Mouse (Mus musculus) midbrain, embryonic 12.5 days (tissue): ENCODE measurements at regions not wholly inside any gene's neighbourhood (a gene's known extent, or its start where the extent isn't known, plus 50 kb on each side); places are given as distances from the start of the nearest gene placed in this dataset.
"Not testable (repeated sequence)": the region's sequence is repeated elsewhere in the genome, so short reads cannot be mapped to it uniquely, and the experiment has no call there.

ENCODE experiments used
- ATAC-seq: fragments of 200-750 bp; cut with Nextera tagmentation; 2 replicates; pipeline ENCODE4 v1.8.0; 2017; ENCODE audit warnings: low read depth, moderate TSS enrichment, moderate library complexity; ENCODE audit not compliant: low FRiP score
- H3K27ac ChIP-seq: fragments of 300-500 bp; sonication (generic); replicated peaks from 2 replicates; pipeline ENCODE4 v1.5.1; 2016; ENCODE audit warnings: mild to moderate bottlenecking
- H3K27me3 ChIP-seq: fragments of 300-500 bp; sonication (generic); 2 replicates; pipeline ENCODE4 v1.6.1; 2016; ENCODE audit warnings: mild to moderate bottlenecking
- H3K36me3 ChIP-seq: fragments of 300-500 bp; sonication (generic); 2 replicates; pipeline ENCODE4 v1.6.1; 2016
- H3K4me1 ChIP-seq: fragments of 300-500 bp; sonication (generic); 2 replicates; pipeline ENCODE4 v1.6.1; 2016
- H3K4me2 ChIP-seq: fragments of 300-500 bp; sonication (generic); replicated peaks from 2 replicates; pipeline ENCODE4 v1.6.1; 2016; ENCODE audit warnings: mild to moderate bottlenecking, moderate library complexity
- H3K4me3 ChIP-seq: fragments of 300-500 bp; sonication (generic); 2 replicates; pipeline ENCODE4 v1.5.1; 2016; ENCODE audit warnings: mild to moderate bottlenecking
- H3K9ac ChIP-seq: fragments of 300-500 bp; sonication (generic); replicated peaks from 2 replicates; pipeline ENCODE4 v1.6.1; 2016; ENCODE audit warnings: mild to moderate bottlenecking, moderate library complexity
- H3K9me3 ChIP-seq: fragments of 300-500 bp; sonication (generic); 2 replicates; pipeline ENCODE4 v1.6.1; 2016; ENCODE audit warnings: mild to moderate bottlenecking
- WGBS: fragments of 180-500 bp; shearing (Covaris S2); methylation state at CpG from one replicate; pipeline ENCODE4 v1.1.7; 2016; 5-methylcytosine and 5-hydroxymethylcytosine counted together

DNA sequence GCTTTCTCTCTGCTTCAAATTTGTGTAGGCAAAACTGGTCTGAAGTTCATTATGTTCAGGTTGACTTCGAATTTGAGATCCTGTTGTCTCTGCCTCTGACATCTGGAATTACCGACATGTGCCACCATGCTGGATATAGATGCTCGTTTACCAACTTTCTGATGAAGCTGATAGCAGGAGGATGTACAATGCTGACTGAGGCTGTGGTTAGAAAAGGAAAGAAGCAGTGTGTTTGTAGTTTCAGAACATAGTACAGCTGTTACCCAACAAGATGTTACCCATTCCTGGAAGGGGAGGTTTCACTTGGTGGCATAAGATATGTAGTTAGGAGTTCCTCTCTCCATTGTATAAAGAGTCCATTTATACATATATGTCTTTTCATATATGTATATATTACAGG lies 730.5 kb downstream of the Dad1 start:
- not testable (repeated sequence) for ATAC-seq, H3K9ac ChIP-seq, H3K4me1 ChIP-seq, H3K4me2 ChIP-seq, H3K9me3 ChIP-seq, H3K27me3 ChIP-seq, H3K36me3 ChIP-seq, H3K4me3 ChIP-seq, H3K27ac ChIP-seq
- no CpG with 5 or more reads among the region's 3 CpGs for WGBS

DNA sequence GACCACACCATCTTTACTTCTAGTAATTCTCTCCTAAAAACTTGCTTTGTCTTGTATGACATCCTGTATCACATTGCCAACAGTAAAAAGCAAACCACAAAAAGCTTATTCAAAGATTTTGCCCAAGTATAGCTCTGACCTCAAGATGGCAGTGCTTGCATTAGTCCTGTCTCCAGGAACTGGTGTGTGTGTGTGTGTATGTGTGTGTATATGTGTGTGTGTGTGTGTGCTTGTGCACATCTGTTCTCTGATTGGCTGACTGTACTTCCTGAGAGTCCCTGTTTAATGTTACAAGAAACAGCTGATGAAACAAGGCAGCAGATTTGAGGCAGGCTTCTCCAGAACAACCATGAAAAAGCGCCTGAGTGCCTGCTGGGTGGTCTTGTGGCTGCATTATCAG lies 735.0 kb downstream of the Dad1 start:
- not testable (repeated sequence) for H3K36me3 ChIP-seq, H3K4me2 ChIP-seq, H3K4me1 ChIP-seq, H3K27me3 ChIP-seq, H3K9ac ChIP-seq, ATAC-seq, H3K27ac ChIP-seq, H3K9me3 ChIP-seq, H3K4me3 ChIP-seq
- no CpG with 5 or more reads among the region's 1 CpGs for WGBS

DNA sequence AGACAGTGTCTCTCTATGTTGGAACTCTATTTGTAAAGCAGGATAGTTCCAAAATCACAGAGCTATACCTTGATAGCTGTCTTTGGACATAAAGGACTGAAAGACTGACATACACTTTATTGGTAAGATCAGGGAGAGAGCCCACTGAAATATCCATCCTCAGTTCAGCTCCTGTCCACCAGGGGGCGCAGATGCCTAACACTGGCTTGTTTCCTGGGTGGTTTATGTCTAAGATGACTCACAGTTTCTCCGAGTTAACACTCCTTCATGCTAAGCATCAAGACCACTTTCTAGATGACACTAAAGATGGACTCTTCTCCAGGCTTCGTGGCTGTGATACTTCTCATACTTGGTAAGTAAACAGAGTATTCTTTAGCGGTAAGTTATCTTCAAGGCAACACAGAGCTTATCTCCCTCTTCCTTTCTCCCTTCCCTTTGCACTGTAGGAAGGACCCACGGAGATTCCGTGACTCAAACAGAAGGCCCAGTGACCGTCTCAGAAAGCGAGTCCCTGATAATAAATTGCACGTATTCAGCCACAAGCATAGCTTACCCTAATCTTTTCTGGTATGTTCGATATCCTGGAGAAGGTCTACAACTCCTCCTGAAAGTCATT lies 737.2 kb downstream of the Dad1 start:
- not testable (repeated sequence) for H3K27me3 ChIP-seq, H3K4me3 ChIP-seq, H3K27ac ChIP-seq, H3K4me2 ChIP-seq, H3K9ac ChIP-seq, H3K36me3 ChIP-seq, H3K4me1 ChIP-seq, H3K9me3 ChIP-seq
- 0 out of 2 replicates have a peak, but pooled peaks have one; percentile 27 for ATAC-seq
- no CpG with 5 or more reads among the region's 10 CpGs for WGBS

GRCm38 (mm10) chr14:53505389-53505788 lies 748.5 kb downstream of the Dad1 start:
- not testable (repeated sequence) for H3K4me2 ChIP-seq, H3K9ac ChIP-seq, H3K27me3 ChIP-seq, H3K4me3 ChIP-seq, ATAC-seq, H3K4me1 ChIP-seq, H3K36me3 ChIP-seq, H3K27ac ChIP-seq, H3K9me3 ChIP-seq
- WGBS = 53% methylated on average over 1 of the region's 2 CpGs

- WGBS = 94% methylated on average over 8 of the region's 9 CpGs
These were observed 765.5 kb downstream of the Dad1 start for GRCm38 (mm10) chr14:53488383-53488782.

GRCm38 (mm10) chr14:53487611-53488010 lies 766.3 kb downstream of the Dad1 start:
- H3K9ac ChIP-seq, H3K4me1 ChIP-seq, ATAC-seq, H3K27me3 ChIP-seq, H3K27ac ChIP-seq, H3K4me2 ChIP-seq, H3K9me3 ChIP-seq, H3K4me3 ChIP-seq, H3K36me3 ChIP-seq: not testable (repeated sequence)
- 30% methylated on average over 5 of the region's 5 CpGs for whole genome bisulfite sequencing

More at GRCm38 (mm10) chr14:53488383-53488782, 765.5 kb downstream of the Dad1 start:
- H3K4me3 ChIP-seq, H3K4me1 ChIP-seq, H3K27ac ChIP-seq, H3K4me2 ChIP-seq, H3K36me3 ChIP-seq, ATAC-seq, H3K27me3 ChIP-seq, H3K9ac ChIP-seq, H3K9me3 ChIP-seq: not testable (repeated sequence)

DNA sequence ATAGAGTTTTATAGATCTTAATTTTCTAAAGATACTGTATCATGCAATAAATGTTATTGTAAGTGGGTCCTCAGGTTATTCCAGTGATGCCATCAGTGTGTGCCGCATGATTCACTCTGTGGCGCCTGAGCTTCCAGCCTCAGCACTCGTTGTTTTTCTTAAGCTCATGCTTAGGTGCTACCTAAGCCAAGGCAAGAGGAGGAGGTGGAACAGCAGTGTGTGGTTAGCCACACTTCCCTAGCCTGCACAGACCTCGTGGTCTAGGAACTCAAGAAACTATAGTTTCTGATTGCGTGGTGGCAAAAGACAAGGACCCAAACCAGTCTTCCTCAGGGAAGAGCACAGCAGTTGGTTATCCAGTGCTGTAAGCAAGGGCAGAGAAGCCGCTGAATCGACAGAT lies 779.7 kb downstream of the Dad1 start:
- H3K4me2 ChIP-seq, H3K4me1 ChIP-seq, H3K9ac ChIP-seq, H3K27me3 ChIP-seq, H3K4me3 ChIP-seq, H3K27ac ChIP-seq, H3K9me3 ChIP-seq, H3K36me3 ChIP-seq, ATAC-seq: not testable (repeated sequence)
- 88% methylated on average over 7 of the region's 7 CpGs for WGBS

DNA sequence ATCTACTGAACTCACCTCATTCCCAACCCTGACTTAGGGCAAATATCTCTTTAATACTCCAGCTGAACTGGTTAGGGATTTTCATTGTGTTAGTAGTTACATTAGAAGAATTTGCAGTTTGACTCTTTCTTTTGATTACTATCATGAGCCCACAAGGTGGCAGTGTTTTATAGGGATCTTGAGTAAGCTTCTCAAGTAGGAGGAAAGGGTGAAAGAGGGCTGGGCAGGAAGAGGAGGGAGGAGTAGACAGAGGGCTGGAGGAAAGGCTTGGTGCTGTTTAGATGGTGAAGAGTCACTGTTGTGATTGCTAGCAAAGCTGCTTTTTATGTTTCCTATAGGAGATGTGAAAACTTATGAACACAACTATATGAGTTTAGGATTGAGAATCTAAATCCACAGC lies 793.1 kb downstream of the Dad1 start:
- H3K4me3 ChIP-seq, H3K4me1 ChIP-seq, H3K27me3 ChIP-seq, H3K4me2 ChIP-seq, H3K36me3 ChIP-seq, H3K9ac ChIP-seq, H3K9me3 ChIP-seq, H3K27ac ChIP-seq, ATAC-seq: not testable (repeated sequence)

DNA sequence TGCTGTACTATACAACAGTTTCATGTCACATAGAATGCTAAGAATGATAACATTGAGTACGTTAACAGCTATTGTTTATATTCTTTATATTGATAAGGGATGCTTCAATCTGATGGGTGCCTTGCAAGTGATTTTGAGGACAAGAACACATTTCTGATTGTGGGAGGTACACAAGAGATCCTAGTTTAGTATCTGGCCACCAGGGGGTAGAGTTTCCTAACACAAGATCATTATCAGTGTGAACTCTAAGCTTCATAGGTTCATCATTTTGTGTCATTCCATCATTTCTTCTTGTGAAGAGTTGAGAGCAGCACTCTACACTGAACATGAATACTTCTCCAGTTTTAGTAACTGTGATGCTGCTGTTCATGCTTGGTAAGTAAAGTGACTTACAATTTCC lies 799.9 kb downstream of the Dad1 start:
- ATAC-seq = no peak
- WGBS = 88% methylated on average over 1 of the region's 1 CpGs
- H3K9ac ChIP-seq = no peak overlapping the region

GRCm38 (mm10) chr14:53439643-53440042 lies 814.3 kb downstream of the Dad1 start:
- H3K4me2 ChIP-seq, H3K9ac ChIP-seq, H3K27me3 ChIP-seq, H3K9me3 ChIP-seq, H3K4me1 ChIP-seq, H3K27ac ChIP-seq, H3K4me3 ChIP-seq, ATAC-seq, H3K36me3 ChIP-seq: not testable (repeated sequence)

More for the DNA sequence above, 799.9 kb downstream of the Dad1 start:
- no peaks in the 10 kb centered on the region for H3K9me3 ChIP-seq
- H3K4me2 ChIP-seq = no peak overlapping the region
- H3K4me3 ChIP-seq = no peak overlapping the region
- no peaks in the 10 kb centered on the region for H3K27me3 ChIP-seq
- H3K36me3 ChIP-seq = no peaks in the 10 kb centered on the region
- H3K4me1 ChIP-seq = no peaks in the 10 kb centered on the region
- no peak overlapping the region for H3K27ac ChIP-seq

GRCm38 (mm10) chr14:53430130-53430529 lies 823.8 kb downstream of the Dad1 start:
- 90% methylated on average over 2 of the region's 3 CpGs for WGBS
- not testable (repeated sequence) for H3K4me3 ChIP-seq, H3K9me3 ChIP-seq, H3K27me3 ChIP-seq, H3K36me3 ChIP-seq, H3K4me2 ChIP-seq, H3K4me1 ChIP-seq, H3K9ac ChIP-seq, ATAC-seq, H3K27ac ChIP-seq

DNA sequence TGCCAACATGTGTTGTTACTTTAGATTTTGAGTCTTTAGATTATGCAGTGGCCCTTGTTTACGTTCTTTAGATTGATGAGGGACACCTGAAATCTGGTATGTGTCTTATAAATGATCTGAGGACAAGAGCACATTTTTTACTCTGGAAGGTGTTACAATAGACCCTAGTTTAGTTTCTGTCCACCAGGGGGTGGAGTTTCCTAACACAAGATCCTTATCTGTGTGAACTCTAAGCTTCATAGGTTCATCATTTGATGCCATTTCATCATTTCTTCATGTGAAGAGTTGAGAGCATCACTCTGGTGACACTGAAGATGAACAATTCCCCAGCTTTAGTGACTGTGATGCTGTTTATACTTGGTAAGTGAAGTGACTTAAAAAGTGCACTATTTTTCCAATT lies 825.5 kb downstream of the Dad1 start:
- H3K36me3 ChIP-seq, H3K4me3 ChIP-seq, H3K9ac ChIP-seq, ATAC-seq, H3K27me3 ChIP-seq, H3K27ac ChIP-seq, H3K4me2 ChIP-seq, H3K9me3 ChIP-seq, H3K4me1 ChIP-seq: not testable (repeated sequence)
- WGBS = 69% methylated on average over 1 of the region's 1 CpGs

DNA sequence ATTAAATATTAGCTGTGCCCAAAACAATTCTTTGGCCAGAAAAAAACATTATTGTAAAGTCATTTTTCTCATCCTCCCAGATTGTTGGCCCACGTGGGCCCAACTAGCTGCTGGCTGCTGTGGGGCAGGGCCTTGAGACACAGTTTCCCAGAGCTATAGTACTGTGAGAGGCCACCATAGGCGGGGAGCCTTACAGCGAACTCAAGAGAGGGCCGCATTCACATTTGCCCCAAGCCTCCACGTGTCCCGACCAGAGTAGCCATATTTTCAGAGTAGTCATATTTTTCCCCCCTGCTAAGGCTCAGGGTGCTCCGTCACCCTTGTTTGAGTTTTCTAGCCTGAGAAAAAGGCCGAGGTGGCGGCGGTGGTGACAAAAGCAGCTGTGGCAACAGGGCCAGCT lies 826.3 kb downstream of the Dad1 start:
- not testable (repeated sequence) for H3K9me3 ChIP-seq, H3K36me3 ChIP-seq, H3K27ac ChIP-seq, H3K4me3 ChIP-seq, ATAC-seq, H3K4me2 ChIP-seq, H3K4me1 ChIP-seq, H3K27me3 ChIP-seq, H3K9ac ChIP-seq
- 81% methylated on average over 10 of the region's 10 CpGs for WGBS
